Mouse (Mus musculus) liver, embryonic 14.5 days (tissue): ENCODE measurements around the gene Pla2g6. TPM values are rescaled to one million over a fixed set of nuclear protein-coding genes. Genes with fewer than 3 reads are reported as not detected.

Experiments used
- ATAC-seq: fragments of 200-750 bp; cut with Nextera tagmentation; 2 replicates; pipeline ENCODE4 v1.8.0; 2017; ENCODE audit warnings: moderate number of reproducible peaks, mild to moderate bottlenecking, moderate library complexity; ENCODE audit not compliant: insufficient read depth
- DNase-seq, 3 experiments: peaks; one replicate each; pipeline ENCODE4 v3.0.0-alpha.2; 2012 to 2013; ENCODE audit warnings: low read depth in 3 of 3, low spot score in 3 of 3
- H3K27ac ChIP-seq: fragments of 300-500 bp; sonication (generic); 2 replicates; pipeline ENCODE4 v1.5.1; 2014; ENCODE audit warnings: moderate library complexity, mild to moderate bottlenecking, control low read depth, inconsistent platforms
- H3K27me3 ChIP-seq: fragments of 300-500 bp; sonication (generic); 2 replicates; pipeline ENCODE4 v1.6.1; 2014; ENCODE audit warnings: mild to moderate bottlenecking, low read length, moderate library complexity; ENCODE audit not compliant: control insufficient read depth, insufficient read depth
- H3K36me3 ChIP-seq: fragments of 300-500 bp; sonication (generic); replicated peaks from 2 replicates; pipeline ENCODE4 v1.6.1; 2014; ENCODE audit warnings: low read depth; ENCODE audit not compliant: control insufficient read depth, insufficient read depth
- H3K4me1 ChIP-seq, 2 experiments: fragments of 200-500 bp in 1 of 2; fragments of 300-500 bp in 1 of 2; sonication (generic) in 1 of 2; replicated peaks; 2 replicates each; pipeline ENCODE4 v1.6.1; 2012 to 2014; ENCODE audit warnings: antibody characterized with exemption in 1 of 2, inconsistent platforms in 1 of 2, low read length in 1 of 2; ENCODE audit not compliant: control insufficient read depth in 2 of 2, insufficient read depth in 2 of 2
- H3K4me2 ChIP-seq: fragments of 300-500 bp; sonication (generic); 2 replicates; pipeline ENCODE4 v1.6.1; 2014; ENCODE audit warnings: low read depth, mild to moderate bottlenecking, control low read depth, moderate library complexity
- H3K4me3 ChIP-seq, 2 experiments: fragments of 200-500 bp in 1 of 2; fragments of 300-500 bp in 1 of 2; sonication (generic) in 1 of 2; 2 replicates each; pipeline ENCODE4 v1.5.1; 2012 to 2014; ENCODE audit warnings: low read depth in 2 of 2, low read length in 2 of 2, mild to moderate bottlenecking in 2 of 2, control low read depth in 1 of 2, inconsistent platforms in 1 of 2, moderate library complexity in 1 of 2; ENCODE audit not compliant: insufficient read depth in 1 of 2
- H3K9ac ChIP-seq: fragments of 300-500 bp; sonication (generic); replicated peaks from 2 replicates; pipeline ENCODE4 v1.6.1; 2014; ENCODE audit warnings: mild to moderate bottlenecking, control low read depth, moderate library complexity
- H3K9me3 ChIP-seq: fragments of 300-500 bp; sonication (generic); 2 replicates; pipeline ENCODE4 v1.6.1; 2016; ENCODE audit warnings: low read length, mixed read lengths; ENCODE audit not compliant: control insufficient read depth
- CTCF ChIP-seq: IDR thresholded peaks from 2 replicates; pipeline ENCODE4 v1.5.1; 2016; ENCODE audit warnings: antibody characterized with exemption, low read depth, control low read depth
- EP300 ChIP-seq: IDR thresholded peaks from 2 replicates; pipeline ENCODE4 v1.6.1; 2016; ENCODE audit warnings: antibody characterized with exemption, low read depth
- WGBS: fragments of 180-500 bp; shearing (Covaris S2); extraction: QIAGEN DNeasy Blood & Tissue Kit; methylation state at CpG from one replicate; pipeline ENCODE4 v1.1.7; 2014; ENCODE audit not compliant: insufficient replicate concordance; 5-methylcytosine and 5-hydroxymethylcytosine counted together
- polyA plus RNA-seq, 2 experiments: library from polyadenylated mRNA; depleted of rRNA in 1 of 2; stranded (reverse) in 1 of 2; unstranded in 1 of 2; fragments of >200 nt; fragmentation: Nextera tagmentation in 1 of 2; extraction: Ambion mirVana in 1 of 2; gene quantifications; 2 replicates each; pipeline versions ENCODE4 v1.2.1 to v1.2.3; 2012 to 2014

Pla2g6 gene
- polyA plus RNA-seq, 2 experiments: 7.9 to 10.5 TPM

DNA sequence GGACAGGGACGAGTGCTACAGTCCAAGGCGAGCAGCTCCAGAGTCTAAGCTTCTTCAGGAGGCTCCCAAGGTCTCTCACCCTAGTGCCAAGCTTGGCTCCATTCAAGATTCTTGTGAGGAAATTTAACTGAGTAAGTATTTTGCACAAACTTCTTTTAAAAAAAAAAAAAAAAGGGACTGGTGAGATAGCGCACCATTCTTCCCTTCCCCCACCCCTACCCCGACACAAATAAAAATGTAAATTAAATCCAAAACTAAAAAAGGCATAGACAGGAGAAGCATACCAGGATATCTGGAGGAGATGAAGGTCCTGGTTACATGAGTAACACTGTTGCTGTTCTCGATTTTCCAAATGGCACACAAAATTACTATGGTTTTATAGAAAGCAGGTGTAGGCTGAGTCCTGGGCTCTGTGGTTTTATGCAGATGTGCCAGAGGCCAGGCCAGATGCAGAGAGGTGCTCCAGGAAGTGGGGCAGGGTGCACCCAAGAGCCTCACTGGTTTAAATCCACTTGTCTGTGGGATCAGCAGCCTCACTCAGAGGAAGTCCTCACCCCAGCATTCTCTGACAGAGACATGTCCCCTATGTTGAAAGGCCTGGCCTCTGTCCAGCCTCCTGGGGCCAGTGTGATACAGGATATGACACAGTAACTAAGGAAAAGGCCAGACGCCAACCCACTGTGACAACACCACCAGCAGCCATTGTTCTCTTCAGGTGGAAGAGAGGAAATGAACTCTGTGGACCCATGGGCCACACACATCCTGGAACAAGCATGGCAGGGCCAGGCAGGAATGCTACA is 5.0 kb downstream of the Pla2g6 start:
- peaks cover 24 to 54% of the 10 kb centered on the region in 2 experiments for H3K4me1 ChIP-seq
- WGBS: 49% methylated on average over 6 of the region's 6 CpGs
- no peaks in the 10 kb centered on the region for H3K36me3 ChIP-seq
- H3K9ac ChIP-seq: peak overlapping the region; percentile 31
- TF ChIP-seq EP300 (no peak), CTCF (no peak)
- H3K9me3 ChIP-seq: no peaks in the 10 kb centered on the region
- H3K4me3 ChIP-seq: no peak overlapping the region
- peak overlapping the region; percentile 41 for H3K27ac ChIP-seq
- H3K27me3 ChIP-seq: no peaks in the 10 kb centered on the region
- no peak for DNase-seq
- no peak overlapping the region for H3K4me2 ChIP-seq
- ATAC-seq: no peak

DNA sequence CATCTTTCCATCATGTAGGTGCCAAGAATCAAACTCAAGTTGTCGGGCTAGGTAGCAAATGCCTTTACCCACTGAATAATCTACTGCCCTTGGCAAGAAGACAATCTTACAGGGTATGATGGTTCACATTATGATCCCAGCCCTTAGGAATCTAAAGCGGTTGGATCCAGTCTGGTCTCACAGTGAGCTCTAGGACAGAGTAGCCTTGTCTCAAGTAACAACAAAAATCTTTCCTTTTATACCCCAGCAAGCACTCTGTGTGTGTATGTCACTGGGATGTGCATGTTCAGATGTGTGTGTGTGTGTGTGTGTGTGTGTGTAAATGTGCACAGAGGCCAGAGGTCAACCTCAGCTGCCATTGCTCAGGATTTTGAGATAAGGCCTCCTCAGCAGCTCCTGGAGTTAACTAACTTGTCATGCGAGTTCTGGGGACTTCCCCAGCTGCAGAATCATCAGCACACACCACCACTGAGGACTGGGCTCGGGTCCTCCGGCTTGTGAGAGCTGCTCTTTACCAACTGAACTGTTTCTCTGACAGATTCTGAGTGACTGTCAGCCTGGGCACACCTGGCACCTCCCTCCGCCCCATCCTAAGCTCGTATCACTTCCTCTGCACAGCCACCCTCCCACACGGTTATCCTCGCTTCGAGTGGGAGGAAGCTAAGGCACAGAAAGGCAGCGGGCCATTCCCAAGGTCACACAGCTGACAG is 5.8 kb downstream of the Pla2g6 start:
- H3K4me2 ChIP-seq: no peak overlapping the region; the same call in 1 of the 2 replicates
- TF ChIP-seq CTCF (no peak), EP300 (no peak)
- no peak overlapping the region for H3K4me3 ChIP-seq
- H3K9ac ChIP-seq: peak overlapping the region; percentile 12; the same call in 1 of the 2 replicates
- ATAC-seq (no peak), DNase-seq (no peak)
- H3K27ac ChIP-seq: peak overlapping the region; percentile 44
- H3K9me3 ChIP-seq: no peaks in the 10 kb centered on the region
- H3K4me1 ChIP-seq: peaks cover 24 to 53% of the 10 kb centered on the region in 2 experiments
- 35% methylated on average over 11 of the region's 11 CpGs for WGBS
- no peaks in the 10 kb centered on the region for H3K27me3 ChIP-seq
- H3K36me3 ChIP-seq: no peaks in the 10 kb centered on the region

DNA sequence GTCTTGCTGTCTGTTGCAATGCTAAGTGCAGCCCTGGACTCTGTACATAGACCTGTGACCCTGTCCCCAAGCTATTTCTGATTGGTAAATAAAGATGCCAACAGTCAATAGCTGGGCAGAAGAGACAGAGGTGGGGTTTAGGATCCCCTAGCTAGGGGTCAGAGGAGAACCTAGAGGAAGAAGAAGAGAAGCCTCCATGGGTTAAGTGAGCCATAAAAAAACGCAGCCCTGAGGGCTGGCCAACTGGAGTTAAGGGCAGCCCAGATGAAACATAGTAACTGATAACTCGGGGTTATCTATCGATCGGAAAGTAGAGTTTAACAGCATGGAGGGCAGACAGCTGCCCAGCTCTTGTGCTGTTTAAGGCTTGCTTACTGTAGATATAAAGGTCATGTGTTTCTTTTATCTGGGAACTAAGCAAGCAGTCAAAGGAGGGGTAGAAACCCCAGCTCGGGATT is 6.4 kb downstream of the Pla2g6 start:
- H3K27ac ChIP-seq: peak overlapping the region; percentile 1; the same call in 1 of the 2 replicates
- H3K9ac ChIP-seq: no peak overlapping the region
- H3K9me3 ChIP-seq: no peaks in the 10 kb centered on the region
- WGBS: 12% methylated on average over 5 of the region's 5 CpGs
- peaks cover 19 to 47% of the 10 kb centered on the region in 2 experiments for H3K4me1 ChIP-seq
- TF ChIP-seq CTCF (no peak), EP300 (0 out of 2 replicates have a peak, but pooled peaks have one; percentile 40)
- no peaks in the 10 kb centered on the region for H3K27me3 ChIP-seq
- peak overlapping the region; percentile 4; the same call in 1 of the 2 replicates for H3K4me2 ChIP-seq
- ATAC-seq (peak; percentile 65), DNase-seq (no peak)
- no peaks in the 10 kb centered on the region for H3K36me3 ChIP-seq
- no peak overlapping the region for H3K4me3 ChIP-seq

GRCm38 (mm10) chr15:79313848-79314369 is 14.3 kb downstream of the Pla2g6 start:
- peaks cover 3% of the 10 kb centered on the region; the same call in 1 of the 2 replicates for H3K36me3 ChIP-seq
- no peak overlapping the region for H3K4me3 ChIP-seq
- no peaks in the 10 kb centered on the region for H3K4me1 ChIP-seq
- no peak overlapping the region for H3K27ac ChIP-seq
- H3K27me3 ChIP-seq: no peaks in the 10 kb centered on the region
- TF ChIP-seq EP300: no peak
- TF ChIP-seq CTCF: no peak
- no peak overlapping the region for H3K9ac ChIP-seq
- no peak overlapping the region for H3K4me2 ChIP-seq
- ATAC-seq (no peak), DNase-seq (no peak)
- no peaks in the 10 kb centered on the region for H3K9me3 ChIP-seq
- WGBS: 87% methylated on average over 8 of the region's 8 CpGs

DNA sequence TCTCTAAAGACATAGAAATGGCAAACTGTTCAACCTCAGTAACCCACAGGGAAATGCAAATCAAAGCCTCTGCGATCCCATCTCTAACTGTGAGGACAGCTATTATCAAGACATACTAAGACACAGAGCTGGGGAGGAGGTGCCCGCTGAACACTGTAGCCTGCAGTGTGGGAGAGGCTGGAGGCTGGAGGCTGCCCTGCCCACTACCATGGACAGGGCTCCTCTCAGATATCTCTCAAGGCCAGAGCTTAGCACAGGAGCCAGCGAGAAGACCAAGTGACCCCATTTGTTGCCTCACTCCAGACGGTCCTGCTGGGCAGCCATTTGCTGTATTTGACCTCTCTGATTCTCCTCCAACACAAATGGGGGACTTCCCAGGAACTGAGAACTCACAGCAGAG is 20.3 kb downstream of the Pla2g6 start:
- Histone ChIP-seq H3K27me3 (no peaks in the 10 kb centered on the region), H3K4me1 (no peaks in the 10 kb centered on the region), H3K9ac (no peak overlapping the region), H3K36me3 (peaks cover 3% of the 10 kb centered on the region; the same call in 1 of the 2 replicates), H3K27ac (no peak overlapping the region), H3K9me3 (no peaks in the 10 kb centered on the region), H3K4me2 (no peak overlapping the region), H3K4me3 (no peak overlapping the region)
- no peak for TF ChIP-seq CTCF
- no peak for TF ChIP-seq EP300
- ATAC-seq (no peak), DNase-seq (no peak)
- 61% methylated on average over 4 of the region's 4 CpGs for WGBS
